Mouse (Mus musculus) erythroblast, embryonic 14.5 days (primary cell): ENCODE results near the gene Zkscan5.

Source experiments
- GATA1 ChIP-seq: IDR thresholded peaks from 2 replicates; pipeline ENCODE4 v1.6.1; 2012; ENCODE audit warnings: low read length, inconsistent platforms, mixed read lengths
- TAL1 ChIP-seq: IDR thresholded peaks from 3 replicates; pipeline ENCODE4 v1.6.1; 2012; ENCODE audit warnings: low read length, inconsistent platforms, mixed read lengths

- TF ChIP-seq GATA1: no peak
- no peak for TF ChIP-seq TAL1
Measured at GRCm38 (mm10) chr5:145223395-145223794, 19.0 kb downstream of the Zkscan5 start.
